Mouse (Mus musculus): Measurements from ENCODE around the gene Triobp.

- TF ChIP-seq MAFK (IDR thresholded peaks at IDR 0.05; ENCODE audit: insufficient read depth, low read depth, low read length) (no peak), CHD2 (IDR thresholded peaks at IDR 0.05; ENCODE audit: low read depth, low read length) (no peak), HCFC1 (IDR thresholded peaks at IDR 0.05; ENCODE audit: borderline replicate concordance, insufficient read depth, low read length) (no peak), ZC3H11A (IDR thresholded peaks at IDR 0.05; ENCODE audit: borderline replicate concordance, low read depth, low read length) (no peak)
Measured at GRCm38 (mm10) chr15:78900585-78901421, 46.7 kb upstream of the Triobp start.

Data from ES-E14 (cell line).